Mouse (Mus musculus): Measurements from ENCODE around the gene Vstm5.
"Not testable (repeated sequence)": the region's sequence is repeated elsewhere in the genome, so short reads cannot be mapped to it uniquely, and the experiment has no call there.

Gene Vstm5

DNA sequence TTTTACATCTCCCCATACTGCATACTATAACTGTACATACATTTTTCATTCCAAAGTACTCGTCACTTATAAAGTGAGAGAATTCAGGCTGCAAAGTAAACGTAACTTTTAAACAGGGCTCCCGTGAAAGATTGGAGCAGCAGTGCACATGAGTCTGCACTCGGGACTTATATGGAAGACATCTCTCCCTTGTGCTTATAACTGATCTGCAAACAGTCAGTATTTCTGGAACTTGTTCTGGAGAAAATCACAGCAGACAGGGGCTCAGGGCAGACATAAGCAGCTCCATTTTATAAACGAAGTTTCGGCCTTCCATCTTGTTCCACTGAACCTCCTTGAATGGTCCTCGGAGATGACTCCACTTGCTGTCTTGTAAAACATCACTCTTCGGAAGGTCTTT, 23.1 kb downstream of the Vstm5 start:
- DNase-seq (ENCODE audit: low spot score in 2 of 2): no peak

- no peak for DNase-seq (ENCODE audit: low spot score in 2 of 2)
Measured at GRCm38 (mm10) chr9:15263487-15263886, 24.6 kb downstream of the Vstm5 start.

DNA sequence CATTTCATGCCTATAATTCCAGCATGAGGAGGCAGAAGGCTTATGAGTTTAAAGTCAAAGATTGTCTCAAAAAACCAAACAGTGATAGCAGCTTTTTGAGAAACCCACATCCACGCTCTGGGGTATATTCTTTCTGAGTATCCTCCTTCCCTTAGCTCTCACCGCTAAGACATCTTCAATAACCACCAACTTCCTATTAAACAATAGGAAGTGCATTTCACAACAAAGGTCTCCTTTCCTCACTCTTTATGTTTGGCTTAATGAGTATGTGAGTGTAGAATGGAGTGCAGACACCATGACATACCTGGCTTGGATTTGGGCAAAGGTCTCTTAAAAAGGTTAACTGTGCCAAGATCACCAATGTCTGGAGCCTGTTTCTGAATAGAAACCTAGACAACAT, 35.1 kb downstream of the Vstm5 start:
- no peak for DNase-seq (ENCODE audit: low spot score in 2 of 2)

GRCm38 (mm10) chr9:15276855-15277254, 38.0 kb downstream of the Vstm5 start:
- no peak for DNase-seq (ENCODE audit: low spot score in 2 of 2)

GRCm38 (mm10) chr9:15278343-15278742, 39.5 kb downstream of the Vstm5 start:
- DNase-seq (ENCODE audit: low spot score in 2 of 2): no peak

- no peak for DNase-seq (ENCODE audit: low spot score in 2 of 2)
Measured at GRCm38 (mm10) chr9:15279139-15279648, 40.3 kb downstream of the Vstm5 start.

DNA sequence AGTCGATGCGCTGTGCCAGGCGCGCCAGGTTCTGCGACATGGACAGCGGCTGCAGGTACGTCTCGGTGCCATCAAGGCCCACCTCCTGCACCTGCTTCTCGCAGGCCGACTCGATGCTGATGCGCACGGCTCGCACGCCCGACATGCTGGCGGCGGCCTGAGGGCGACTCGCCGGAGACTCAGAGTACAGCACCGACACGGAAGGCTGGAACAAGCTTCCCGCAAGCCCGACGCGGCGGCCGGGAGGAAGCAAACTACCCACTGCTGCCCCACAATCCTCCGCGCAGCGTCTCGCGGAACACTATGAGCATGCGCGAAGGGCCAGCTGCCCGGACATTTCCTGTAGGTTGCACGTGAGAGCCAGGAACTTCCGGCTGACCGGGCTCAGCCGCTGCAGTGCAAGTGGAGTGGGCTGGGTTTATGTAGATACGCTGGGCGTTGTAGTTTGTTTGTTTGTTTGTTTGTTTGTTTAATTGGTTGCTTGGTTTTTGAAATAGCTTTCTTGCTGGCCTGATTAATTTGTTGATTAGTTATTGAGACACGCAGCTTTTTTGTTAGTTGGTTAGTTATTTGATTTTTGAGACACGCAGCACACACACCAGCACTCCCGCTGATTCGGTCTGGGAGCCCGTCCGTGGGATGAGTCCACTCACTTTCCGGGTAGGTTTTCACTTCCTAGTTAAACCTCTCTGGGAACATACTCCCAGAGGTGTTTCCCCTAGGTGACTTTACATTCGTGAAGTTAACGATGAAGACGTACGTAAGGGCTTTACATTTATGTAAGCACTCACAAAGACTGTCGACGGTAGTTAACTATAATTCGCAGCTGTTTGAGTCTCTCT, 41.0 kb downstream of the Vstm5 start, which contains the start of gene Med17:
Gene Med17, minus strand, starts transcription at position 283 of the 842 bp plus-strand sequence.
- peak; percentile 88 to 93 for DNase-seq (ENCODE audit: low spot score in 2 of 2)

DNA sequence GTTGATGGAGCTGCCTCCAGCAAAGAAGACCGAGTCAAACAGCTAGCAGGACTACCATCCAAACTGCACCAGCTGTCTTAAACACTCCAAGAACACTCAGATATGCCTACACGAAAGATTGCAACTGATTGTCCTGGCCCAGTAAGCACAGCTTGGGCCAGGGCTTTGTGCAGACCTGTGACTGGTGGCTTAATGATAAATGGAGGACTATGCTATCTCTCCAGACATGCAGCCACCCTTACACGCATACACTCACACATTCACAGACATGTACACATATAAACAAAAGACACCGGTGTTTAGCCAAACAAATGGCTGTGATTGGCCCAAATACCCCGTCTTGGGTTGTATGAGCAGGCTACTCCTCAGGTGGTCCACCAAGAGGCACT, 41.6 kb downstream of the Vstm5 start:
- no peak for DNase-seq (ENCODE audit: low spot score in 2 of 2)

GRCm38 (mm10) chr9:15285443-15285842, 46.6 kb downstream of the Vstm5 start:
- DNase-seq (ENCODE audit: low spot score in 2 of 2): no peak

GRCm38 (mm10) chr9:15287846-15288245, 49.0 kb downstream of the Vstm5 start:
- no peak for DNase-seq (ENCODE audit: low spot score in 2 of 2)

- DNase-seq (ENCODE audit: low spot score in 2 of 2): no peak
Measured at GRCm38 (mm10) chr9:15288402-15288801, 49.6 kb downstream of the Vstm5 start.

DNA sequence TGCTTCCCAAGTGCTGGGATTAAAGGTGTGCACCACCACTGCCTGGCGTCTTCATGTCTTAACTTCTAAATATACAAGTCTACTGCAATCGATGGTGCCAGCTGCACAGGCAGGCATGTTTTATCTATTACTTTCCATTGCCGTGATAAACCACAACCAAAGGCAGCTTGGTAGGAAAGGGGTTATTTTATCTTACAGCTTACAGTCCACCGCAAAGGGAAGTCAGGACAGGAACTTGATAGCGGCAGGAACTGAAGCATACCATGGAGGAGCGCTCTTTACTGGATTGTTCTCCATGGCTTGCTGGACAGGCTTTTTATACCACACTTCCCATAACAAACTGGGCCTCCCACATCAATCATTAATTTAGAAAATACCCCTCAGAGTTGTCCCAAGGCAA, 50.4 kb downstream of the Vstm5 start:
- no peak for DNase-seq (ENCODE audit: low spot score in 2 of 2)

GRCm38 (mm10) chr9:15297112-15297511, 58.3 kb downstream of the Vstm5 start:
- no peak for DNase-seq (ENCODE audit: low spot score in 2 of 2)

- DNase-seq (ENCODE audit: low spot score in 2 of 2): no peak
Measured at GRCm38 (mm10) chr9:15298451-15298850, 59.6 kb downstream of the Vstm5 start.

GRCm38 (mm10) chr9:15300056-15300455, 61.2 kb downstream of the Vstm5 start:
- no peak for DNase-seq (ENCODE audit: low spot score in 2 of 2)

GRCm38 (mm10) chr9:15301399-15301798, 62.6 kb downstream of the Vstm5 start:
- DNase-seq (ENCODE audit: low spot score in 2 of 2): peak in 1 of 2 experiments; percentile 67

DNA sequence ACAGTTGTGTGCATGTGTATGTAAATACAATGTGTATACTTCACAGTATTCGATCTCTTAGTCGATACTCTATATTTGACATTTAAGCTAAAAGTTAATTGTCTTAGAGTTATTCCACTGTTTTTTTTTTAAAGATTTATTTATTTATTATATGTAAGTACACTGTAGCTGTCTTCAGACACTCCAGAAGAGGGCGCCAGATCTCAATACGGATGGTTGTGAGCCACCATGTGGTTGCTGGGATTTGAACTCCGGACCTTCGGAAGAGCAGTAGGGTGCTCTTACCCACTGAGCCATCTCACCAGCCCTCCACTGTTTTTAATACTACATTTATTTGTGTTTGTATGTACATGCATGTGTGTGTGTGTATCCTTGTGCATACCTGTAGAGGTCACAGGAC, 63.2 kb downstream of the Vstm5 start:
- DNase-seq (ENCODE audit: low spot score in 2 of 2): not testable (repeated sequence)

- no peak for DNase-seq (ENCODE audit: low spot score in 2 of 2)
Measured at GRCm38 (mm10) chr9:15302881-15303280, 64.0 kb downstream of the Vstm5 start.

DNA sequence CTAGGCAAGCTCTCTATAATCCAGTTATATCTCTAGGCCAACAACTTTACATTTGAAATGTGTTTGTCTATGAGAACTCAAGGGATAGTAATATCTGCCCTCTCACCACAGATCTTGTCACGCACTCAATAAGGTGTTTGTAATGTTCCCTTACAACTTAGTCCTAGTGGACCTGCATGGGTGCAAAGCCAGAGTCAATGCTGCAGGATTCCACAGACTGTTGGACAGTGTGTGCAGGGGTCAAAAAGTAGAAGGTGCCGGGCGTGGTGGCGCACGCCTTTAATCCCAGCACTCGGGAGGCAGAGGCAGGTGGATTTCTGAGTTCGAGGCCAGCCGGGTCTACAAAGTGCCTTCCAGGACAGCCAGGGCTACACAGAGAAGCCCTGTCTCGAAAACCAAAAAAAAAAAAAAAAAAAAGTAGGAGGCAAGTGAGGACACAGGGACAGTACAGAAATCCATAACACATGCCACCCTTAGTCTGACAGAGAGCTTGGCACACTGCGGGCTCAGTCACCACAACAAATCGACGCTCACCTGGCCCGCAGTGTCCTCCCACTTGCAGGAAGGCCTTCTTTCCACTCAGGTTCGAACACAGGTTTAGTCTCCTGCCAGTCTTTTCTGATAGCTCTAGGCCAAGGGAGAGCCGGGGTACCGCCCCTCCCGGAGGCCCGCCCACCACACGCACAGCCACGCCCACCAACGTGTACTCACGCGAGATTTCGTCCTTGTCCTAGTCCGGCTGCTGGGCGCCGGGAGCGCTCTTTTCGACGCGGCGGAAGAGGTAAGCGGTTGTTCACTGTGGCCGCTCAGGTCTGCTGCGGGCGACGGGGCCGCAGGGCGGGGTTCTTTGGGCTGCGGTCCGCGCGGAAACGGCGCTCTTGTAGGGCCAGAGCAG, 66.9 kb downstream of the Vstm5 start, which contains the start of gene Taf1d:
Gene Taf1d, plus strand, starts transcription at position 712 of the 895 bp plus-strand sequence.
- DNase-seq (ENCODE audit: low spot score in 2 of 2): peak; percentile 99

- DNase-seq (ENCODE audit: low spot score in 2 of 2): no peak
Measured at GRCm38 (mm10) chr9:15306398-15307119, 67.7 kb downstream of the Vstm5 start, which contains the start of gene 4931406C07Rik. TSS of gene 4931406C07Rik (minus strand) at chr9:15306448.

- no peak for DNase-seq (ENCODE audit: low spot score in 2 of 2)
Measured at GRCm38 (mm10) chr9:15307257-15307656, 68.4 kb downstream of the Vstm5 start.

All from urinary bladder, postnatal 36 days (tissue).